Mouse (Mus musculus) liver, embryonic 13.5 days (tissue): ENCODE results near the gene Ror2. TPM values are rescaled to one million over a fixed set of nuclear protein-coding genes. Genes with fewer than 3 reads are reported as not detected.

Experiments
- ATAC-seq: fragments of 200-750 bp; cut with Nextera tagmentation; 2 replicates; pipeline ENCODE4 v1.8.0; 2017; ENCODE audit warnings: low read depth, mild to moderate bottlenecking, moderate number of reproducible peaks, moderate library complexity
- DNase-seq: peaks from one replicate; pipeline ENCODE4 v3.0.0; 2022
- H3K27ac ChIP-seq: fragments of 300-500 bp; sonication (generic); 2 replicates; pipeline ENCODE4 v1.5.1; 2015; ENCODE audit warnings: moderate library complexity, mild to moderate bottlenecking, inconsistent platforms
- H3K27me3 ChIP-seq: fragments of 300-500 bp; sonication (generic); 2 replicates; pipeline ENCODE4 v1.6.1; 2015; ENCODE audit warnings: mild to moderate bottlenecking, inconsistent platforms
- H3K36me3 ChIP-seq: fragments of 300-500 bp; sonication (generic); 2 replicates; pipeline ENCODE4 v1.6.1; 2015; ENCODE audit warnings: mild to moderate bottlenecking, inconsistent platforms
- H3K4me1 ChIP-seq: fragments of 300-500 bp; sonication (generic); replicated peaks from 2 replicates; pipeline ENCODE4 v1.6.1; 2015; ENCODE audit warnings: inconsistent platforms
- H3K4me2 ChIP-seq: fragments of 300-500 bp; sonication (generic); 2 replicates; pipeline ENCODE4 v1.6.1; 2015; ENCODE audit warnings: inconsistent platforms, mild to moderate bottlenecking, moderate library complexity
- H3K4me3 ChIP-seq: fragments of 300-500 bp; sonication (generic); replicated peaks from 2 replicates; pipeline ENCODE4 v1.5.1; 2015; ENCODE audit warnings: mild to moderate bottlenecking, inconsistent platforms
- H3K9ac ChIP-seq: fragments of 300-500 bp; sonication (generic); 2 replicates; pipeline ENCODE4 v1.6.1; 2015; ENCODE audit warnings: mild to moderate bottlenecking, inconsistent platforms
- H3K9me3 ChIP-seq: fragments of 300-500 bp; sonication (generic); replicated peaks from 2 replicates; pipeline ENCODE4 v1.6.1; 2016; ENCODE audit warnings: inconsistent platforms
- WGBS: fragments of 180-500 bp; shearing (Covaris S2); methylation state at CpG from one replicate; pipeline ENCODE4 v1.1.7; 2015; ENCODE audit not compliant: insufficient replicate concordance; 5-methylcytosine and 5-hydroxymethylcytosine counted together
- polyA plus RNA-seq: library from polyadenylated mRNA; unstranded; fragments of >200 nt; fragmentation: Nextera tagmentation; extraction: Ambion mirVana; gene quantifications from 2 replicates; pipeline ENCODE4 v1.2.1, GENCODE M21; 2015

Ror2 gene
- polyA plus RNA-seq, 1 experiment from 2014 or later = 0.25 TPM

DNA sequence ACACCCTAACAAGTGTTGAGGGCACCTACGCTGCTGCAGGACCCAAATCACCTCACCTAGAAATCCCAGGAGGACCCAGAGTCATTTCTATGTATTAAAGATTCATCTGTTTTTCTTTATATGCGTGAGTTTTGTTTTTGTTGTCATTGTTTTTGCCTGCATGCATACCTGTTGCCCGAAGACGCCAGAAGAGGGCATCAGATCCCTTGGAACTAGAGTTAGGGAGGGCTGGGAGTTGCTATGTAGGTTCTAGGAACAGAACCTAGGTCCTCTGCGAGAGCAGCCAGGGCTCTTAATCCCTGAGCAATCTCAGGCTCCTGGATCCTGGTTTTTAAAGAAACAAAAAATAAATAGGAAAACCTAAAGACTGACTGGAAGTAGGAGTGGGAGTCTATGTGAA, 20.9 kb upstream of the Ror2 start:
- Histone ChIP-seq H3K9ac (no peak overlapping the region), H3K4me2 (no peak overlapping the region), H3K27me3 (peaks cover 15% of the 10 kb centered on the region), H3K36me3 (no peaks in the 10 kb centered on the region), H3K9me3 (no peaks in the 10 kb centered on the region), H3K27ac (no peak overlapping the region), H3K4me1 (no peaks in the 10 kb centered on the region), H3K4me3 (no peak overlapping the region)
- DNase-seq (no peak), ATAC-seq (no peak)
- 43% methylated on average over 5 of the region's 5 CpGs for WGBS

DNA sequence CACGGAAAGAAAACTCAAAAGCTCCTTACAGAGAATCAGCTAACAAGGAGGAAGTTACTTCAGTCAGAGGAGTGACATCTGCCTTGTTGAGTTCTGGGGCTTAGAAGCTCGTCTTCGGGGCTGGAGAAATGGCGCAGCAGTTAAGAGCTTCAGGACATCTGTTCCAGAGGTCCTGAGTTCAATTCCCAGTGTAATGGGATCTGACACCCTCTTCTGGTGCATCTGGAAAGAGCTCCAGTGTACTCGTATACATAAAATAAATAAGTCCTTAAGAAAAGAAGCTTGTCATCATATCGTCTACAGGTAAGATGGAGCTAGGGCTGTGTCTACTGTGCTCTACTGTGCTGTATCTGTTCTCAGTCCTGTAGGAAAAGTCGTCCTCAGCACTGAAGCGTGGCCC, 19.3 kb upstream of the Ror2 start:
- no peak overlapping the region for H3K27ac ChIP-seq
- H3K27me3 ChIP-seq = peaks cover 12% of the 10 kb centered on the region
- H3K36me3 ChIP-seq = no peaks in the 10 kb centered on the region
- ATAC-seq (no peak), DNase-seq (no peak)
- 56% methylated on average over 8 of the region's 8 CpGs for WGBS
- H3K4me3 ChIP-seq = no peak overlapping the region
- no peaks in the 10 kb centered on the region for H3K4me1 ChIP-seq
- H3K9me3 ChIP-seq = no peaks in the 10 kb centered on the region
- H3K4me2 ChIP-seq = no peak overlapping the region
- H3K9ac ChIP-seq = no peak overlapping the region

DNA sequence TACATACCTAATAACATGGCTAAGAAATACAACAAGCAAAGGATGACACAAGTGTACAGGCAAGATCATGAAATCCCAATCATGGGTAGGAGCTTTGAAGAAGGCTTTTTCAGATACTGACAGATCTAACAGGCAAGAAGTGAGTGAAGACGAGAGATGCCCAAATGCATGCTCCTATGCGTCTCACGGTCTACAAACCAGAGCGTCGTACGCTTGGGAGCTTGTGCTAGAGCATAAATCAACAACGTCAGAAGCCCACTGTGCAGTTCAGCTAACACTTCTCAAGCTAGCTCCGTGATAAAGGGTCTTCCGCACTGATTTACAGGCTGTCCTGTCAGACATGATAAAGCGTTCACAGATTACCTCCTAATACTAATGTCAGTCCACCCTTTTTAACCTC, 16.8 kb upstream of the Ror2 start:
- ATAC-seq (no peak), DNase-seq (no peak)
- Histone ChIP-seq H3K9ac (no peak overlapping the region), H3K27me3 (no peaks in the 10 kb centered on the region), H3K4me3 (no peak overlapping the region), H3K9me3 (no peaks in the 10 kb centered on the region), H3K27ac (no peak overlapping the region), H3K4me1 (no peaks in the 10 kb centered on the region), H3K4me2 (no peak overlapping the region), H3K36me3 (no peaks in the 10 kb centered on the region)
- 66% methylated on average over 10 of the region's 10 CpGs for WGBS

DNA sequence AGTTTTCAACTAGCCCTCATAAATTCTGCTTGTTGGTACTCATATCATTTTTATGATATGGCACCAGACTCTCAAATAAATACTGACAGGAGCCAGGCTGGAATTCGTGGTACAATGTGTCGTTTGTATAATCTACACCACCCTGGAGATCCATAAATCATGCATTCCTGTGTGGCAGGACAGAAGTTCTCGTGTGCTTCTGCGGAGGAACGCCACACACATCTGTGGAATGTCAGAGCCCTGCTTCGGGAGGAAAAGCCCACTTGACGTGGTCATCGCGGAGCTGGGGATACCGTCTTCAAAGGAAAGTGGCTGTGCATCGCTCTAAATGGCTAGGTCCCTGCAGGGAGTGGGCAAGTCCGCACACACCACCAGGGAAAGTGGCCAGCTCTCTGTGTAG, 7.1 kb upstream of the Ror2 start:
- no peaks in the 10 kb centered on the region for H3K36me3 ChIP-seq
- no peak overlapping the region for H3K27ac ChIP-seq
- no peaks in the 10 kb centered on the region for H3K4me1 ChIP-seq
- H3K4me3 ChIP-seq = no peak overlapping the region
- H3K4me2 ChIP-seq = no peak overlapping the region
- 43% methylated on average over 12 of the region's 12 CpGs for WGBS
- H3K27me3 ChIP-seq = 0 out of 2 replicates have a peak, but pooled peaks cover 6% of the 10 kb centered on the region
- DNase-seq = no peak
- no peak overlapping the region for H3K9ac ChIP-seq
- H3K9me3 ChIP-seq = no peaks in the 10 kb centered on the region
- ATAC-seq = no peak

DNA sequence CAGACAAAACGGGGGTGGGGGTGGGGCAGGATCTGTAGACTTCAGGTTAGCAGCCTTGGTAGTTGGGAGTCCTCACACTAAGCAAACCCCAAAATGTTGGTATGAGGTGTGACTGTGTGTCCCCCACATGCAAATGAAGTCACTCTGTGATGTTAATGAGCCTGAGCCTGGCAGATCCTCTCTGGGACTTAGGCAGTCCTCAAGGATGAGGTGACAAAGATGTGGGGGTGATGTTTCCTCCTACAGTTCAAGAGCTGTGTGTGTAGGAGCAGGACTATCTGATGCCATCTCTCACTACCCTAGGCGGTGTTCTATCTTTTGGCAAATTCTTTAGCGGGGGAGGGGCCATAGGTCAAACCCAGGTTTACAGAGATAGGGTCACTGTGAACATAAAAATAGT, 6.3 kb upstream of the Ror2 start:
- Histone ChIP-seq H3K36me3 (no peaks in the 10 kb centered on the region), H3K9ac (no peak overlapping the region), H3K9me3 (no peaks in the 10 kb centered on the region), H3K27me3 (peaks cover 10% of the 10 kb centered on the region), H3K4me2 (no peak overlapping the region), H3K27ac (no peak overlapping the region), H3K4me3 (no peak overlapping the region), H3K4me1 (no peaks in the 10 kb centered on the region)
- WGBS = 22% methylated on average over 3 of the region's 3 CpGs
- no peak for ATAC-seq
- DNase-seq = no peak

DNA sequence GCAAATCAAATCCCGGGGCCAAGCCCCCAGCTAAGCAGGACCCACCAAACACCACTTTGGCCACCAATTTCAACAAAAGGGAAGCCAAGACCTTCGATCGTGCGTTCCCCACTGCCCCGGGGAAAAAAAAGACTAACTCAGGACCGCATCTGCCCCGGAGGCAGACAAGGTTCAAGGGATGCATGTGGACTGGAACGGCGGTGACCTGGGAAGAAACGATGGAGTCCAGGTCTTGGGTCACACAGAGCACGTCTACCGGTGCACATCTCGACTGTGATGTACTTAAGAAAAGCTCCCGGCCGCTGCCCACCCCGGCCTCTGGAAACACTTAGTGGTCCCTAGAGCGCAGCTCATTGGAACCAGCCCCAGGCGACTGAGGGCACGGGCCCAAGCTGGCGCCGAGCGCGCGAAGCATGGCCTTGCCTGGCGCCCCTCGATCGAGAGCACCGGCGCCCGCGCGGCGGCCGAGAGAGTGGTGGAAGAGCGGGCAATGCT, 616 bp downstream of the Ror2 start:
- H3K9ac ChIP-seq = no peak overlapping the region
- H3K9me3 ChIP-seq = no peaks in the 10 kb centered on the region
- H3K27ac ChIP-seq = no peak overlapping the region
- H3K4me2 ChIP-seq = peak overlapping the region; percentile 40
- no peak for ATAC-seq
- 3% methylated on average over 32 of the region's 35 CpGs for WGBS
- no peaks in the 10 kb centered on the region for H3K36me3 ChIP-seq
- no peak for DNase-seq
- peaks cover 57% of the 10 kb centered on the region for H3K27me3 ChIP-seq
- no peaks in the 10 kb centered on the region for H3K4me1 ChIP-seq
- peak overlapping the region; percentile 39 for H3K4me3 ChIP-seq

DNA sequence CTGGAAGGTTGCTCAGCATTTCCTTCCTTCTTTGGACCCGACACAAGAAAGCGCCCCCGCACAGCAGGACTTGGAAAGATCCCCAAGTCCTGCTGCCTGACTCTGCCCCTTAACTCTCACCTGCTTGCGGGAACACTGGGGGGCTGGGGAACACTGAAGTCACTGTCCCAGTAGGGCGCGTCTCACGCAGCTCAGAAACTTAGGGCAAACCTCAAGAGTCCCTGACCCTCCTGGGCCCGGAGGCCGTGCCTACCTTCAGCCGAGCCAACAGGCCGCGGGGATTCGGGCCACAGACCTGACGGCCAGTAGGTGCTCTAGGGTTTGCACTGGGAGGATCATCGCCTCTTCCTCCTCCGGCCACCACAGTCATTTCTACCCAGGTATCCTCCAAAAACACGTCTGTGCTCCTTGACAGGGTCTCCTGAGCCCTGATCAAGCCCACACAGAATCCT, 1.2 kb downstream of the Ror2 start:
- no peaks in the 10 kb centered on the region for H3K9me3 ChIP-seq
- DNase-seq (no peak), ATAC-seq (no peak)
- peaks cover 57% of the 10 kb centered on the region for H3K27me3 ChIP-seq
- H3K9ac ChIP-seq = no peak overlapping the region
- peak overlapping the region; percentile 40 for H3K4me2 ChIP-seq
- H3K27ac ChIP-seq = no peak overlapping the region
- 7% methylated on average over 17 of the region's 17 CpGs for WGBS
- H3K36me3 ChIP-seq = no peaks in the 10 kb centered on the region
- H3K4me1 ChIP-seq = no peaks in the 10 kb centered on the region
- H3K4me3 ChIP-seq = peak overlapping the region; percentile 39; the same call in 1 of the 2 replicates

DNA sequence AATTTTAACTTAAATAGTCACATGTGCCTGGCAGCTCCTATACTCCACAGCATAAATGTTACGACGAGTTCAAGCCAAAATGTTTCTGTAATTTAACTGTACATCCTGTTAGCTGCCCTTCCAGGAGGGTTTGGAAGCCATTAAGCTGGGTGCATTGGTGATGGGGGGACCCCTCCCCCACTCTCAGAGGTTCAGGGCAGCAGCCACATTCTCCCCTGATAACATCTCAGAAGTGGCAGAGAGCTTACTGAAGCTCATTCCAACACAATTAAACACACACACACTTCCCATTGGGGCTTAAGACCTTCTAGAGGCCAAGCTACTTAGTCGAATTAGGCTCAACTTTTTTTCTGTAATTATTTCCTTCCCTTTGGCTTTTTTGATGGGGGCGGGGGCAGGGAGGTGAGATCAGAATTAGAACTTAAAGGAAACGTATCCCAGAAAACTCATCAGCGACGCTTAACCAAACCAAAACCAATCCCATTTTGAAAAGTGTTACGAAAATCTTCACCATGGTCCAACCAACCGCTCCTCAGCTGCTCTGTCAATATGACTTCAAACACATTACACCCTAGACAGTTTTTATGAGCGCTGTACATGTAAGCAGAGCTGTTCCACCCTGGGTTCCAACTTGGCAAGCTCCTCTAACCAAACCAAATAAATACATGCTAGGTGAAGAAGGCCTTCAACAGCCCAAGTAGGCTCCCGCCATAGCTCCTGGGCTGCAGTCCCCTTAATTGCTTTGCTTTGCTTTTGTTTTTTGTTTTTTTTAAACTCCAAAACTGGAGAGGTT, 4.1 kb downstream of the Ror2 start:
- H3K4me2 ChIP-seq = no peak overlapping the region
- H3K4me1 ChIP-seq = no peaks in the 10 kb centered on the region
- no peak overlapping the region for H3K27ac ChIP-seq
- H3K9me3 ChIP-seq = no peaks in the 10 kb centered on the region
- no peak for ATAC-seq
- H3K27me3 ChIP-seq = peaks cover 42% of the 10 kb centered on the region
- H3K36me3 ChIP-seq = no peaks in the 10 kb centered on the region
- H3K4me3 ChIP-seq = no peak overlapping the region
- no peak for DNase-seq
- H3K9ac ChIP-seq = no peak overlapping the region
- WGBS = 46% methylated on average over 11 of the region's 11 CpGs

DNA sequence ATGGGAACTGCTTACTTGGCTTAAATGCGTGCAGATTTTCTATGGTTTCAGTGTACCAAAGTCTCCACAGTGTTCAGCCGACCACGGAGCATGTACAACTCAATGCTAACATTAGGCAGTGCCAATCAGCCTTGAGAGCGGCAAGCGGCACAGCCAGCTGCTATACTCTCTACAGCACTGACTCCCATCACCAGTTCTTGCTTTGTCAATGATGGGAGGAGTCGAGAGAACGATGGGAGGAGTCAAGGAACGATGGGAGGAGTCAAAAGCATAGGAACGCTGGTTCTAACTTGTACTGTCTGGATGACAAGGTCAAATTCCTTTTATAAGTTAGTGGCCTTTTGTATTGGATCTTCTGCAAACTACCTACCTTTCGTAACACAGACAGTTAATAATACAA, 7.0 kb downstream of the Ror2 start:
- no peak overlapping the region for H3K9ac ChIP-seq
- H3K4me3 ChIP-seq = no peak overlapping the region
- no peaks in the 10 kb centered on the region for H3K36me3 ChIP-seq
- DNase-seq (no peak), ATAC-seq (no peak)
- H3K9me3 ChIP-seq = no peaks in the 10 kb centered on the region
- H3K4me2 ChIP-seq = no peak overlapping the region
- H3K27ac ChIP-seq = no peak overlapping the region
- H3K4me1 ChIP-seq = no peaks in the 10 kb centered on the region
- peaks cover 14% of the 10 kb centered on the region for H3K27me3 ChIP-seq
- 57% methylated on average over 10 of the region's 10 CpGs for WGBS

DNA sequence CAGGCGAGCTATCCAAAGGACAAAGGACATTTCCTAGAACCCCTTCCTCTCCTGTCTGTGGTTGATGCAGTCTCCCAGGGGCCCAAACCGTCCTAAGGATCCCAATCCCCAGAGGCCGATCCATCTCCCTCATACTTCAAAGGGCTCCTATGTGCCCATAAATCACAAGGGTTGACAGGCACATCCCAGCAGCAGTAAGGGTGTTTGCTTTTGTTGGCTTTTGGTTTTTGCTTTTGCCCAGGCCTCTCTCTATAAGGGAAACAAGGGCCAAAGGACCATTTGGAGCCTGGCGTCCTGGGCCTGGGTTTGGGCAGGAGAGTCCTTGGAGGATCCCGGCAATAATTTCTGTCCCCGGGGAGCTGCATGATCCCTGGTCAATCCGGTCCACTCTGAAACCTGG, 9.5 kb downstream of the Ror2 start:
- Histone ChIP-seq H3K4me3 (no peak overlapping the region), H3K27me3 (no peaks in the 10 kb centered on the region), H3K36me3 (no peaks in the 10 kb centered on the region), H3K9me3 (no peaks in the 10 kb centered on the region), H3K4me2 (no peak overlapping the region), H3K27ac (no peak overlapping the region), H3K4me1 (no peaks in the 10 kb centered on the region), H3K9ac (no peak overlapping the region)
- ATAC-seq (no peak), DNase-seq (no peak)
- 55% methylated on average over 7 of the region's 7 CpGs for WGBS

DNA sequence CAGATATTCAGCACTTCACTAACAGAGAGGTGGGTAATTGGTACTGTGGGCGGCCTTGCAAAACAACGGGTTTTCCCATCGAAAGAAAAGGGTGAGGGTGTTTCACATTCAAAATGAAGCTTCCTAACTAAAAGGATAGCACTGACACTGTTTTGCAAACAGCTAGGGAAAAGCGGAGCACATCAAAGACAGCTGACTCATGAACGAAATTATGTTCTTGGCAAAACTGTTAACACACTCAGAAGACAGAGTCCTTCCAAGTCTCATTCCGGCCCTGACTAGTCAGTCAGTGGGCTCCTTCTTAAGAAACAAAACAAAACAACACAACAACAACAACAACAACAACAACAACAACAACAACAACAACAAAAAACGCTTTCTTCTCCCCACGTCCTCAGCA, 10.1 kb downstream of the Ror2 start:
- Histone ChIP-seq H3K4me2 (no peak overlapping the region), H3K9me3 (no peaks in the 10 kb centered on the region), H3K9ac (no peak overlapping the region), H3K27me3 (no peaks in the 10 kb centered on the region), H3K27ac (no peak overlapping the region), H3K4me1 (no peaks in the 10 kb centered on the region), H3K36me3 (no peaks in the 10 kb centered on the region), H3K4me3 (no peak overlapping the region)
- ATAC-seq (no peak), DNase-seq (no peak)
- 62% methylated on average over 8 of the region's 8 CpGs for WGBS

DNA sequence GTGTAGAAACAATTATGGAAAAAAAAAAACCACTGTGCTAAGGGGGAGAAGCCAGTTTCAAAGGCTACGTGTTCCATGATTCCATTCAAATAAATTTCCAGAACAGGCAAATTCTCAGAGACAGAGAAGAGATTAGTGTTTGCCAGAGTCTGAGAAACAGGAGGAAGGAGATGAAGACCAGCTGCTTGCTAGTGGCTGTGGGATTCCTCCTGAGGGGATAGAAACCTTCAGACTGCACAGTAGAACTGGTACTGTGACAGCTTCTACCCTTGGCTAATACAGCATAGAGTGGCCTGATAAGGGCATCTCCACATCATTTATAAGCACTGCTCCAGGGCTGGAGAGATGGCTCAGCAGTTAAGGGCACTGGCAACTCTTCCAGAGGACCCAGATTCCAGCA, 11.2 kb downstream of the Ror2 start:
- H3K4me2 ChIP-seq = no peak overlapping the region
- WGBS = 78% methylated on average over 1 of the region's 1 CpGs
- H3K9ac ChIP-seq = no peak overlapping the region
- H3K4me1 ChIP-seq = no peaks in the 10 kb centered on the region
- H3K4me3 ChIP-seq = no peak overlapping the region
- ATAC-seq = no peak
- no peak overlapping the region for H3K27ac ChIP-seq
- no peak for DNase-seq
- H3K9me3 ChIP-seq = no peaks in the 10 kb centered on the region
- H3K27me3 ChIP-seq = no peaks in the 10 kb centered on the region
- no peaks in the 10 kb centered on the region for H3K36me3 ChIP-seq
